Mouse (Mus musculus) E14TG2a.4 (cell line): Measurements from ENCODE around the gene Naa20.

Source experiments
- CTCF ChIP-seq: conservative IDR thresholded peaks from 2 replicates; pipeline ENCODE4 v1.5.1; 2014; ENCODE audit warnings: low read length
- NANOG ChIP-seq: IDR thresholded peaks from 2 replicates; pipeline ENCODE4 v1.6.1; 2014; ENCODE audit warnings: borderline replicate concordance, low read length, mixed read lengths
- POU5F1 ChIP-seq: IDR thresholded peaks from 2 replicates; pipeline ENCODE4 v1.6.1; 2014; ENCODE audit warnings: low read length, borderline replicate concordance

DNA sequence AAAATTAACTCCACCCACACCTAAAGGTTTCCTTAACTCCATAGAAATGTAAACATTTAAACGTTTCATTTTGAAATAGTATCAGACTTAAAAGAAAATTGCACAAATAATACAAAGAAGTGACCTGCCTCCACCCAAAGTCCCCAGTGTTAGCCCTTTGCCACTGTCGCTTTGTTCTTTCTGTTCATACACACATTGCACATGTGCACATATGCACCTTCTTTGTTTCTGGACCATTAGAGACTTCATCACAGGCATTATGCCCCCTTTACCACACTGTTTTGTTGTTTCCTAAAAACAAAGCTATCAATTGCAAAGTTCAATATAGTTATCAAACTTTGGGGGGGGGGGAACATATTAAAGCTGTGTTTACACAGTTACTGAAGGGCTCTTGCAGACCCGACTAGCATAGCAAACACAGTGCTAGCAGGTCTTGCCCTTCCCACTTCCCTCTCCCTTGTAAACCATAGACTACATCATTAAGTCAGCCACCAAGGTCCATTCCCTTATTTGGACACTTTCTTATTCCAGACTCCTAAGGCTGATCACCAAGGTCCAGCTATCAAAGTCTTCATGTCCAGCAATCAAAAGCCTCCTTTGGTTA, 26.9 kb upstream of the Naa20 start:
- no peak for TF ChIP-seq CTCF
- TF ChIP-seq POU5F1 = no peak
- no peak for TF ChIP-seq NANOG
